Mouse (Mus musculus): ENCODE measurements at regions not wholly inside any gene's neighbourhood (a gene's known extent, or its start where the extent isn't known, plus 50 kb on each side); places are given as distances from the start of the nearest gene placed in this dataset.

DNA sequence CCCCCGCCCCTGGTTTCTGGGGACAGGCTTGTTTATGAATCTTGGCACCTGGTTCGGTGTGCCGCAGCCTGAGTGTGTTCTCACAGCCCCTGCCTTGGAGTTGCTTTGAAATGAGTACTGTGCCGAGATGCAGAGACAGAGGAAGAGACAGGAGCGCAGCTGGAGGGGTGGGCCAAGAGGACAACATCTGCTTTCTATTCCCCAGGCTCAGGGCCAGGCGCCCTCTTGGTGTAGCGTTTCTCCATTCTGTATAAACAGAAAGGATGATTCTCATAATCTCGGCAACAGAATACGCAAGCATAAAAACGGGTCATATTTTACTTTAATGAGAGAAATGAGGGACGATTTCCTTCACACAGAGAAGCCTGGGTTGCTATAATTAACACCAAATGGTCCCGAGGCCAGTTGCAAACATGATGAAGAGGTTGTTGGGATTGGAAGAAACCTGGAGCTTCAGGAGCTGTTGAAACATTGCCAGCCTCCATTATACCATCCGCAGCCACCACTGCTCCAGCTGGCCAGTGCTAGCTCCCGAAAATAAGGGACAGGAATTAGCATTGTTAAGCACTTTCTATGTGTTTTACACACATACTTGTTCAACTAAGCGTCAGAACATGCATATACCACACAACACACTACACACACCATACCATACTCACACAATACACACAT is 236.4 kb downstream of the Gm12728 start:
- peak in 1 of 2 experiments; percentile 24 for DNase-seq (ENCODE audit: low spot score in 2 of 2)

DNA sequence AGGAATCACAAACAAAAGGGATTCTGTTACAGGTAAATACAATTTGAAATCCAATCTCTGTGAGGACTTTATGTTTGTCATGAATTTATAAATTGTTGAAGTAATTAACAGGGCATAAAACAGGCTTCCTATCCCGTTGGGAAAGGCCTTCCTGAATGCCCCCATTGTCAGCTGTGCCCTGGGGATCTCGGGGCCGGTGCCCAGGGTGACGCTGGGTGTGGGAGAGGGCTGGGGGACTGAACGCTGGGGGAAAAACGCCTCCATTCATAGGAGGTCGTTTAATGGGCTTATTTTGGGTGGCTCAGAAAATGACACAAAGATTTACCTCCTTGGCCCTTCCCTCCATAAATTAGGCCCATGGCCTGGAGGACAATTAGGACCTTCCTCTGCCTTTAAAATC is 250.7 kb downstream of the Gm12728 start:
- DNase-seq (ENCODE audit: low spot score in 2 of 2), result no peak

DNA sequence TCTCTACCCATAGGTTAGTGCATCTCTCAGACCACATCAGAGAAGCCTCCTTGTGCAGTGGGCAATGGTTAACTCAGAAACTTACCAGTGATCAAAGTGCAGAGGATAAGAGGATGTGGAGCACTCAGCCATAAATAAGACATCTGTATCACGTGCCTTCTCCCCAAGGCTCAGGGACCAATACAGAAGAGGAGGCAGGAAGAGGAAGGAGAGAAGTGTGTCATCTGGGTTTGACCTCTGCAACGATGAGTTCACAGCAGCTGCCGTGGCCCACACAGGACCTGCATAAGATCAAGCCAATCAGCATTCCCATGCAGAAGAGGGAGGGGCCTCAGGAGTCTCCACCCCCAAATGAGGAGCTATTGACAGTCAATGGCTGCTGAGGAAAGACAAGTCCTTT is 252.8 kb downstream of the Gm12728 start:
- no peak for DNase-seq (ENCODE audit: low spot score in 2 of 2)

- DNase-seq (ENCODE audit: low spot score in 2 of 2), result no peak
Measured at GRCm38 (mm10) chr4:106043661-106044060, 254.0 kb downstream of the Gm12728 start.

DNA sequence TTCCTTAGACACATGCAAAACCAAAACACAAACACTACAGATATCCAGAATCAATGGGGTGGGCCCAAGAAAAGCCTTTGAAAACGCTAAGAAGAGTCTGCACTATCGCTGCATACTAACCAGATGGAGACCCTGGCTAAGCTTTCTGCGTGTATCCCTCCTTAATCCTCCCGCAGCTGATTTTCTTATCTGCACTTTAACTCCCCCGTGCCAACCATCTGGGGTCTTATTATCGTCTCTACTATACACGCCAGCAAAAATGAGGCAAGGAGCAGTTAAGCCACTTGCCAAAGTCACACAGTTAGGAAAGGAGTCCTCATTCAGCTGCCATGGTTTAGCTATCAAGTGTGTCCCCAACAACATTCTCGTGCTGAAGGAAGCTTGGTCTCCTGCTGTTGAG is 258.4 kb downstream of the Gm12728 start:
- DNase-seq (ENCODE audit: low spot score in 2 of 2), result no peak

DNA sequence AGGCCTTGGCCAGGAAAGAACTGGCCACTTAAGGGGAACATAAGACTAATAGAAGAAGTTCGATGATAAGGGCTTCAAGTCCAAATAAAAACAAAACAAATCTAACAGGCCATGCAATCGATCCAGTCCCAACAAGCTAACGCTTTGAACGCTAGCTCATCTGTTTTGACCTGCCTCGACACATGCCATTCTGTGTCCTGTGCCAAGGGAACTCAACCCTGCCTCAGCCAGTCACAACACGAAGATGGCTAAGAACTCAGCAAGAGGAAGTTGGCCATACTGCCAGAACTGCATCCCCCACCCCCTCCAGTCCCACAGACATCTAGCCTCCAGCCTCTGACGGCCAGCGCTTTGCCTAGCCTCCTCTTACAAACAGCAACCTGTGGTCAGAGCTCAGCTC is 259.1 kb downstream of the Gm12728 start:
- DNase-seq (ENCODE audit: low spot score in 2 of 2), result no peak

- DNase-seq (ENCODE audit: low spot score in 2 of 2), result no peak
Measured at GRCm38 (mm10) chr4:106049880-106050279, 260.2 kb downstream of the Gm12728 start.

DNA sequence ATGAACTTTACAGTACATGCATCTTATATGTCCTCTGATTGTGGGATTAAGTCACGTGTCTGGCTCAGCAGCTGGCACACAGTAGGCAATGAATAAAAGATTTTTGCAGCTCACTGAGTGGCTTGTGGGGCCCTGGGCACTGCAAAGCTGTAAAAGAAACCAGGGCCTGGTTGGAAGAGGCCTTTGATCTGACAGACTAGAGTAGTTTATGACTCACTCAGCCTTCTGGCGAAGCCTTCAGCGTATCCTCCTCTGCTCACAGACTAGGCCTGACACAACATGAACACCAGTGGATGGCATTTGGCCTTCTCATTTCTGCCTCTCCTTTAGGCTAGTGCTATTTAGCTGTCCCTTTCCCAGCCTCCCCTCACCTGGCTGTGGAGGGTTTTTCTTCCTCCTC is 260.6 kb downstream of the Gm12728 start:
- no peak for DNase-seq (ENCODE audit: low spot score in 2 of 2)

GRCm38 (mm10) chr4:106053496-106053895 is 262.5 kb upstream of the Usp24 start:
- no peak for DNase-seq (ENCODE audit: low spot score in 2 of 2)

GRCm38 (mm10) chr4:106054324-106054723 is 261.7 kb upstream of the Usp24 start:
- no peak for DNase-seq (ENCODE audit: low spot score in 2 of 2)

DNA sequence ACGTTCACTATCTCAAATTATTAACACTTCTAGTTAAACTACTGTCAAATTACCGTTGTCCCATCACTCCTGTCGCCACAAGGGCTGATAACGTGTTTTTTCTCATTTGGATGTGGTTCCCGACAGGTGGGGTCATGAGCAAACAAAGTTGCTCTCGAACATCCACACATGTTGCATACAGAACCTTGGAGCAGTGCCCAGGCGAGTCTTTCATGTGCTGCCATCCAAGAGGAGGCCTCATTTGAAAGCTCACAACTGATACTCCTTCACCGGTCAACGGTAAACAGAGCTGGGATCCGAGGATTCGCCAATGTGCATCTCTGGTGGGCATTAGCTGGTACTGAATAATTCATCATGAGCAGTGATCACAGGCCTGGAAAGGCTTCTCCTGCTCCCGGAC is 253.4 kb upstream of the Usp24 start:
- no peak for DNase-seq (ENCODE audit: low spot score in 2 of 2)

GRCm38 (mm10) chr4:106063851-106064382 is 252.1 kb upstream of the Usp24 start:
- no peak for DNase-seq (ENCODE audit: low spot score in 2 of 2)

DNA sequence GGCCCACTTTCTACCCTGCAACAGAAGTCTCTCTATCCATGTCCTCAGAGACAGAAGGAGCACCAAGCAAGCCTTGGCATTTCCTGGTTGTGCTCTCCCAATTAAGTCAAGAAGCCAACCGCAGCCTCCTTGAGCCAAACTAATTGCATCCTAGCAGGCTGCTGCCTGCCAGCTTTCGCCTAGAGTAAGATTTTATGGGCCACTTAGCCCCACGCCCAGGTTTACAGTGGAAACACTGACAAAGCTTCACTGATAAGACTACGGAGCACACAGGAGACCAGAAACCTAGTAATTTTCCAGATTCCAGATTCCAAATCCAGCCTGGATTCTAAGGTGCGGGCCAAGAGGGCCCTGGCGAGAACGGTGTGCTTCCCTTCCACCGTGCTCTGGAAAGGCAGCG is 249.0 kb upstream of the Usp24 start:
- no peak for DNase-seq (ENCODE audit: low spot score in 2 of 2)

GRCm38 (mm10) chr4:106083546-106083945 is 232.5 kb upstream of the Usp24 start:
- DNase-seq (ENCODE audit: low spot score in 2 of 2), result no peak

DNA sequence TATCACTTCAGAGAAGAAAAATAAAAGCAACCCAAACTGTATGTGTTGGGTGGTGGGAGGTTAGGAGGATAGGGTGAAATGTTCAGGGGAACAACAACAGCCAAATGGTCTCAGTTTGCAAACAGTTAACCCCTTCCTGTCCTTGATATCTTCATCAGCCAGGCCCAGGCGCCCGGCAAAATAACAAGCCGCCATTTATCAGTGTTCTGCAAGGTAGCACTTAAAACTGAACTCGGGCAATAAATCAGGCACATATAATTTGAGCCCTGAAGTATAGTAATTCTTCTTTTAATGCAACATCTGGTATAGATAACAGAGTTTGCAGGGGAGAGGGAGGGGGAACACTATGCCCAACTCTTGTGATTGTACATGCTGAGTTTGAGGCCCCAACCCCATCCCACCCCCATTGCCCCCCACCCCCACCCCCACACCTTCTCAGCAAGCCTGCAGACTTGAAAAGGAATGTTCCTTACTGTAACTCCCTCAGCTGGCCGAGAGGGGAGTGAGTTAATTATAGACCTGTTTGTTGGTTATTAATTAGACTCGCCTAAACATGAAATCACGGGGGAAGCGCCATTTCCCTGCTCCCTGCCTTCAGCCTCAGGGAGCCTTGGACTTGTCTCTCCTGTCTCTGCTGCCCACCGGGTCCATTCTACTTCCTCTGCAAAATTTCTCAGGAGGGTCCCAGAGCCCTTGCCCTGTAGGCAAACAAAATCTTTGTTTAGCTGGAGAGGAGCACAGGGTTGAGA is 223.9 kb upstream of the Usp24 start:
- no peak for DNase-seq (ENCODE audit: low spot score in 2 of 2)

DNA sequence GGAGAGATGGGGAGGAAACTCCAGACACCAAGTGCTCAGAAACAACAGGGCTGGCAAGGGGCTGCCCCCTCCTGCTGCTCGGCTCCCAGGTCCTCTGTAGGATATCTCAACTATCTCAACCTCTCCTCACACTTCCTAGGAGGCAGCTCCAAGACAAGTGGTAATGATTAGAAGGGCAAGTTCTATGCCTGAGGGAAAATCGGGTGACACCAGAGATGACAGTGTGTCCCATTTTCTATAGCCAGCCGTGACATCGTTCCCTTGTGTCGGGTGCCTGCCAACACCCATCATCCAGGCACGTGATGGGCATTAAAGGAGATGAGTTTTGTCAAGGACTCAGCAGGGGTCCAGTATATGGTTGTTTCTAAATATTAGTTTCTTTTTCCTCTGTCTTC is 223.3 kb upstream of the Usp24 start:
- no peak for DNase-seq (ENCODE audit: low spot score in 2 of 2)

GRCm38 (mm10) chr4:106093252-106093651 is 222.8 kb upstream of the Usp24 start:
- no peak for DNase-seq (ENCODE audit: low spot score in 2 of 2)

GRCm38 (mm10) chr4:106094882-106095556 is 221.0 kb upstream of the Usp24 start:
- DNase-seq (ENCODE audit: low spot score in 2 of 2), result no peak

DNA sequence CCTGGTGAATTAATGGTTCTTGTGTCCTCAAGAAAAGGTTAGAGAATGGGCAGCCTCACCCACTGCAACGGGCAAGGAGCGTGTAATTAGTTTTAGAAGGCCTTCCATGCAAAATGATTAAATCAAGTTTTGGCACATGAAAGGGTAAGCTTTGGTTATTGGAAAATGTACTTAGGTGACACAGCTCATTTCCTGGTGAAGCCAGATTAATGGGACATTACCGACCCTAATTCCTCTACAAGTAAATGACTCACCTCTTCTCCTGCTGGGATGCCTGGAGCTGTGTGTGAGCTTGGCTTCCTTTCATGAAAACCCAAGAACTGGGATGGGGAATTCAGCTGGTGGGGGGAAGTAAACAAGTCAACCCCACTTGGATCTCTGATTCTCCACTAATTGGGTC is 219.9 kb upstream of the Usp24 start:
- no peak for DNase-seq (ENCODE audit: low spot score in 2 of 2)

- no peak for DNase-seq (ENCODE audit: low spot score in 2 of 2)
Measured at GRCm38 (mm10) chr4:106097846-106098245, 218.2 kb upstream of the Usp24 start.

DNA sequence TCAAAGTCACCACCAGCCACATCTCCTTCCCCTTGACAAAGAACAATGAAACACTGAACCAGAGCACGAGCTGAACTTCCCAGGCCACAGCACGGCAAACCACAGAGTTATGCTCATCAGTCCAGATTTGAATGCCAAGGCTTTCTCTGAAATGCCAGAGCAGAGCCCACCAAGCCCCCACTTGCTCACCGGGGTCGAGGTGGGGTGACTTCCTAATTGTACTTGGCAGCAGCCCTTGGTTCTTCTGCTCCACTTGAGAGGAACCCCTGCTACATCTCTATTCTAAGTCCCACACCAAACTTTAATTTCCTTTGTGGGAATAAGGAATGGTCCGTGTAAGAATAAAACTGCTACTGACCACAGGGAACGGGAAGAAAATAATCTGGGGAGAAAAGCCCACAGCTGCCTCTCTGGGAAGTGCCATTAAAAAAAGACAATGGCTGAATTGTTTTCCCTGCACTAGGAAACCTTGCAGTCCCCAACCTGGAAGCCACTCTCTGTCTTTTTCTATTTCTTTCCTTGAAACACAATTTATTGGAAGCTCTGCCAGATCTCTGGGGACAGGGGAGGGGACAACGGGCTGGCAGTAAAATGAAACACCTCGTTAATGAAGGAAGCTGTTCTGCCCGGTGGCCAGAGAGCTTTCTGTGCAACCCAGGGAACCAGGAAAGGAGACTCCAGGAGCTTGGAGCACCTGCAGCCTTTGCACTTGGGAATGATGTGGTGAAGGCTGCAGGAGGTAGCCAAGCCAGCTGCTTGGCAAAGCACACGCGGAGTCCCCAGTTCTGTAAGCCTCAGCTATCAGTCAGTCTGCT is 215.6 kb upstream of the Usp24 start:
- no peak for DNase-seq (ENCODE audit: low spot score in 2 of 2)

Data from layer of hippocampus, adult 18-20 months (tissue).